Mouse (Mus musculus) liver, adult 2 months (tissue): ENCODE results near the gene Klhl5.

ENCODE experiments used
- CTCF ChIP-seq: fragments of 200-500 bp; IDR thresholded peaks from 2 replicates; pipeline ENCODE4 v1.5.1; 2011; ENCODE audit warnings: low read depth, low read length, control low read depth
- POLR2A ChIP-seq: fragments of 200-500 bp; IDR thresholded peaks from 2 replicates; pipeline ENCODE4 v1.6.1; 2011; ENCODE audit warnings: low read length, control low read depth; ENCODE audit not compliant: insufficient read depth; ENCODE audit errors: extremely low read depth

DNA sequence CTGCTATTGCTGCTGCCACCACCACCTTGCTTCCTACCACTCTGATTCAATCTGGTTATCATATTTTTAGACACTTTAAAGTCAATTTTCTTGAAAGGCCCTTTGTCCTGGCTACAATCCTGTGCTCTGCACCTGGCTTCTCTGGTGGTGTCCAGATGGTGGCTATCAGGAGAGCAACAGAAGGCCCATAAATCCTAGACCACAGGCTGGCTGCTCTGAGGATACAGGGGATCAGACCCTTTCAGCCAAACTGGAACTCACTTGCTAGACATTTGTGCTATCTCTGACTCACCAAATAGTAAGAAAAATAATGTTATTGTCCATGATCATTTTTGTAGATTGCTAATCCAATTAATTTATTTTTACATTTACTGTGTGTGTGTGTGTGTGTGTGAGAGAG lies 13.6 kb upstream of the Klhl5 start:
- TF ChIP-seq CTCF (no peak), POLR2A (no peak)
